Mouse (Mus musculus): ENCODE data around the gene Krtap12-1. TPM values are rescaled to one million over a fixed set of nuclear protein-coding genes. Genes with fewer than 3 reads are reported as not detected.
"Not testable (repeated sequence)": the region's sequence is repeated elsewhere in the genome, so short reads cannot be mapped to it uniquely, and the experiment has no call there.

Krtap12-1 gene
- polyA plus RNA-seq, 1 experiment from 2014 or later = not detected

DNA sequence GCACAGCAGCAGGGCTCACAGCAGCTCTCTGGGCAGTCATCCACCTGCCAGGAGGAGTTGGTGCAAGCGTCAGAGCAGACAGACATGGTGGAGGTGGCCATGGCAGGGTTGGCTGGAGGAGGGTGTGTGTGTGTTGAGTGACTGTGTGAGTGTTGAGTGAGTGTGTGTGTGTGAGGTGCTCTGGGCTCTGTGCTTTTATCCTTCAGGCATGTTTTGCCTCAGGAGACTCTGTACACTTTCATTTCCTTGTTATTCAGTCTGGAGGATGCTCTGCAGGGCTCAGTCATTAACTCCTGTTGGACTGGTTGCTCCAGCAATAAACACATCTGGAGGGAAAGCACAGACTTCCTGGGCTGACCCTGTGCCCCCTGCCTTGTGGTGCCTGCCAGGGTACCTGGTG, 30.9 kb downstream of the Krtap12-1 start, which contains the start of gene Gm9736:
Gene Gm9736, minus strand, starts transcription at position 101 of the 400 bp plus-strand sequence.
- not testable (repeated sequence) for H3K36me3 ChIP-seq; H3K4me3 ChIP-seq (replicated peaks); H3K27me3 ChIP-seq; ATAC-seq (replicated peaks; ENCODE audit: low FRiP score); H3K4me1 ChIP-seq; H3K27ac ChIP-seq; H3K4me2 ChIP-seq; H3K9me3 ChIP-seq (replicated peaks); H3K9ac ChIP-seq
- WGBS = 70% methylated on average over 1 of the region's 1 CpGs

DNA sequence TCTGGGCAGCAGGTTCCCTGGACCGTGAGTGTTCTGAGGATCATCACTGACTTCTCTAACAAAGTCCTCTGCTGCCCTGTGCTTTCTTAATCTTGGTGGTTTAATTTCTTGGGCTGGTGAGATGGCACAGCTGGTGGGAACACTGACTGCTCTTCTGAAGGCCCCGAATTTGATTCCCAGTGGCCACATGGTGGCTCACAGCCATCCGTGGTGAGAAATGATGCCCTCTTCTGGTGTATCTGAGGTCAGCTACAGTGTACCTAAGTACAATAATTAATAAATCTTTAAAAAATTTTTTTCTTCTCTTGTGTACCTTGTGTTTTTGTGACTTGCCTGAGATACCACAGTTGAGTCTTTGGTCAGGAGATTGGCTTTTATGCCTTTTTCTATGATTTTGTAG, 31.9 kb downstream of the Krtap12-1 start:
- H3K27me3 ChIP-seq; H3K4me1 ChIP-seq; H3K36me3 ChIP-seq; ATAC-seq (replicated peaks; ENCODE audit: low FRiP score); H3K4me3 ChIP-seq (replicated peaks); H3K4me2 ChIP-seq; H3K27ac ChIP-seq; H3K9me3 ChIP-seq (replicated peaks); H3K9ac ChIP-seq: not testable (repeated sequence)
- 63% methylated on average over 3 of the region's 3 CpGs for WGBS

DNA sequence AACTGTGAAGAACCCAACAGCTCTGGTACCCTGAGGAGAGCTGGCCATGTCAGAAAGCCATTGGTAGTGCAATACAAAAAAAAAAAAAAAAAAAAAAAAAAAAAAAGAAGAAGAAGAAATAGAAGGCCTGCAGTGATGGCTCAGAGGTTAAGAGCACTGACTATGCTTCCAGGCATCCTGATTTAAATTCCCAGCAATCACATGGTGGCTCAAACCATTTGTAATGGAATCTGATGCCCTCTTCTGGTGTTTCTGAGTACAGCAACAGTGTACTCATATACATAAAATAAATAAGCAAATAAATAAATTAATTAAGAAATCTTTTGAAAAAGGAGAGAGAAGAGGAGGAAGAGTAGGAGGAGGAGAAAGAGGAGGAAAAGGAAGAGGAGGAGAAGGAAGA, 33.0 kb downstream of the Krtap12-1 start:
- H3K36me3 ChIP-seq = no peaks in the 10 kb centered on the region
- no peaks in the 10 kb centered on the region for H3K27me3 ChIP-seq
- H3K4me3 ChIP-seq (replicated peaks) = no peak overlapping the region
- no peaks in the 10 kb centered on the region for H3K4me1 ChIP-seq
- no peak overlapping the region for H3K9ac ChIP-seq
- ATAC-seq (replicated peaks; ENCODE audit: low FRiP score) = no peak
- no peak overlapping the region for H3K27ac ChIP-seq
- no peak overlapping the region for H3K4me2 ChIP-seq
- no peaks in the 10 kb centered on the region for H3K9me3 ChIP-seq (replicated peaks)

DNA sequence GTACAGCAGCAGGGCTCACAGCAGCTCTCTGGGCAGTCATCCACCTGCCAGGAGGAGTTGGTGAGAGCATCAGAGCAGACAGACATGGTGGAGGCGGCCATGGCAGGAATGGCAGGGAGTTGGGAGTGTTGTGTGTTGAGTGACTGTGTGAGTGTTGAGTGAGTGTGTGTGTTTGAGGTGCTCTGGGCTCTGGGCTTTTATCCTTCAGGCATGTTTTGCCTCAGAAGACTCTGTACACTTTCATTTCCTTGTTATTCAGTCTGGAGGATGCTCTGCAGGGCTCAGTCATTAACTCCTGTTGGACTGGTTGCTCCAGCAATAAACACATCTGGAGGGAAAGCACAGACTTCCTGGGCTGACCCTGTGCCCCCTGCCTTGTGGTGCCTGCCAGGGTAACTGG, 39.2 kb downstream of the Krtap12-1 start, which contains the start of gene Gm3233:
Gene Gm3233, minus strand, starts transcription at position 101 of the 400 bp plus-strand sequence.
- not testable (repeated sequence) for H3K36me3 ChIP-seq; H3K27me3 ChIP-seq; H3K9ac ChIP-seq; H3K4me3 ChIP-seq (replicated peaks); H3K9me3 ChIP-seq (replicated peaks); ATAC-seq (replicated peaks; ENCODE audit: low FRiP score); H3K27ac ChIP-seq; H3K4me2 ChIP-seq; H3K4me1 ChIP-seq
- 69% methylated on average over 1 of the region's 1 CpGs for WGBS

DNA sequence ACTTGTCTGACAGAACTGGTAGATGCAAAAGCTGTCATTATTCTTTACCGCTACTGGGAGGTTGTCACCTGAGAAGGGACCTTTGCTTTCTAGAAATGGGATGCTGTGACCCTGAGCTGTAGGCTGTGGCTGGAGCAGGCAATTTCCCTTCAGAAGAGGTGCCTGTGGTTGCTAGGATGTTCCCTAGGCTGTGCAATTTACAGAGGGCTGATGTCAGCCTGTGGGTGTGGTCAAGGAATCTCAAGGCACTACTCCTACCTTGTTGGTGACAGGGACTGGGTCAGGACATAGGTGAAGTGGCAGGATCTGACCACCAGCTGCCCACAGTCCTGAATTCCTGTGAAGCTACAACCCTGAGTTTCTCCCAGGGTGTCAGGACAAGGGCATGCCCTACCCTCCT, 49.3 kb downstream of the Krtap12-1 start:
- no peak for ATAC-seq (replicated peaks; ENCODE audit: low FRiP score)
- no peaks in the 10 kb centered on the region for H3K27me3 ChIP-seq
- no peak overlapping the region for H3K9ac ChIP-seq
- no peaks in the 10 kb centered on the region for H3K4me1 ChIP-seq
- H3K36me3 ChIP-seq = no peaks in the 10 kb centered on the region
- 60% methylated on average over 1 of the region's 1 CpGs for WGBS
- H3K4me2 ChIP-seq = no peak overlapping the region
- no peak overlapping the region for H3K4me3 ChIP-seq (replicated peaks)
- no peaks in the 10 kb centered on the region for H3K9me3 ChIP-seq (replicated peaks)
- H3K27ac ChIP-seq = no peak overlapping the region

Other genes with a start within 250 kb of the Krtap12-1 start
- gene Fam207a, start 204.8 kb upstream of the Krtap12-1 start, polyA plus RNA-seq (2015; fragmentation: Nextera tagmentation; extraction: Ambion mirVana) = 34.3 and 37.2 TPM in 2 replicates
- gene Itgb2, start 190.3 kb upstream of the Krtap12-1 start, polyA plus RNA-seq (2015; fragmentation: Nextera tagmentation; extraction: Ambion mirVana) = 2.1 and 2.3 TPM in 2 replicates
- 149 and 152 TPM in 2 replicates for gene Pttg1ip, start 138.9 kb upstream of the Krtap12-1 start, polyA plus RNA-seq (2015; fragmentation: Nextera tagmentation; extraction: Ambion mirVana)
- gene Sumo3, start 114.5 kb upstream of the Krtap12-1 start, polyA plus RNA-seq (2015; fragmentation: Nextera tagmentation; extraction: Ambion mirVana) = 332 TPM in 2 replicates
- gene Gm49325, start 114.4 kb upstream of the Krtap12-1 start, polyA plus RNA-seq (2015; fragmentation: Nextera tagmentation; extraction: Ambion mirVana) = 3.6 and 6.3 TPM in 2 replicates
- 71.9 and 72.0 TPM in 2 replicates for gene Ube2g2, start 98.3 kb upstream of the Krtap12-1 start, polyA plus RNA-seq (2015; fragmentation: Nextera tagmentation; extraction: Ambion mirVana)
- 0.50 and 0.90 TPM in 2 replicates for gene Tspear, start 34.0 kb upstream of the Krtap12-1 start, polyA plus RNA-seq (2015; fragmentation: Nextera tagmentation; extraction: Ambion mirVana)
- not detected in 2 replicates for gene Gm19402, start 29.8 kb upstream of the Krtap12-1 start, polyA plus RNA-seq (2015; fragmentation: Nextera tagmentation; extraction: Ambion mirVana)
- gene Gm9508, start 23.4 kb upstream of the Krtap12-1 start, polyA plus RNA-seq (2015; fragmentation: Nextera tagmentation; extraction: Ambion mirVana) = not detected in 2 replicates
- gene Gm10272, start 14.0 kb upstream of the Krtap12-1 start, polyA plus RNA-seq (2015; fragmentation: Nextera tagmentation; extraction: Ambion mirVana) = not detected in 2 replicates
- not detected in 2 replicates for gene Gm10024, start 9.1 kb upstream of the Krtap12-1 start, polyA plus RNA-seq (2015; fragmentation: Nextera tagmentation; extraction: Ambion mirVana)
- gene Gm10142, start 4.8 kb upstream of the Krtap12-1 start, polyA plus RNA-seq (2015; fragmentation: Nextera tagmentation; extraction: Ambion mirVana) = not detected in 2 replicates
- not detected in 2 replicates for gene Gm10100, start 5.9 kb downstream of the Krtap12-1 start, polyA plus RNA-seq (2015; fragmentation: Nextera tagmentation; extraction: Ambion mirVana)
- not detected in 2 replicates for gene Gm18596, start 22.0 kb downstream of the Krtap12-1 start, polyA plus RNA-seq (2015; fragmentation: Nextera tagmentation; extraction: Ambion mirVana)
- gene Gm9736, start 30.8 kb downstream of the Krtap12-1 start, polyA plus RNA-seq (2015; fragmentation: Nextera tagmentation; extraction: Ambion mirVana) = not detected in 2 replicates
- not detected in 2 replicates for gene Gm3233, start 39.1 kb downstream of the Krtap12-1 start, polyA plus RNA-seq (2015; fragmentation: Nextera tagmentation; extraction: Ambion mirVana)
- not detected in 2 replicates for gene Gm3238, start 50.7 kb downstream of the Krtap12-1 start, polyA plus RNA-seq (2015; fragmentation: Nextera tagmentation; extraction: Ambion mirVana)
- gene Gm7138, start 56.3 kb downstream of the Krtap12-1 start, polyA plus RNA-seq (2015; fragmentation: Nextera tagmentation; extraction: Ambion mirVana) = not detected in 2 replicates
- gene Gm3250, start 61.9 kb downstream of the Krtap12-1 start, polyA plus RNA-seq (2015; fragmentation: Nextera tagmentation; extraction: Ambion mirVana) = not detected in 2 replicates
- gene Gm7137, start 67.6 kb downstream of the Krtap12-1 start, polyA plus RNA-seq (2015; fragmentation: Nextera tagmentation; extraction: Ambion mirVana) = not detected in 2 replicates
- gene Gm9639, start 74.5 kb downstream of the Krtap12-1 start, polyA plus RNA-seq (2015; fragmentation: Nextera tagmentation; extraction: Ambion mirVana) = not detected in 2 replicates
- gene Gm19668, start 78.5 kb downstream of the Krtap12-1 start, polyA plus RNA-seq (2015; fragmentation: Nextera tagmentation; extraction: Ambion mirVana) = not detected in 2 replicates
- not detected in 2 replicates for gene Gm9507, start 91.2 kb downstream of the Krtap12-1 start, polyA plus RNA-seq (2015; fragmentation: Nextera tagmentation; extraction: Ambion mirVana)
- not detected in 2 replicates for gene Gm2696, start 94.1 kb downstream of the Krtap12-1 start, polyA plus RNA-seq (2015; fragmentation: Nextera tagmentation; extraction: Ambion mirVana)
- gene Krtap10-4, start 106.5 kb downstream of the Krtap12-1 start, polyA plus RNA-seq (2015; fragmentation: Nextera tagmentation; extraction: Ambion mirVana) = not detected in 2 replicates
- not detected in 2 replicates for gene Krtap10-10, start 115.3 kb downstream of the Krtap12-1 start, polyA plus RNA-seq (2015; fragmentation: Nextera tagmentation; extraction: Ambion mirVana)
- not detected in 2 replicates for gene Gm36176, start 126.2 kb downstream of the Krtap12-1 start, polyA plus RNA-seq (2015; fragmentation: Nextera tagmentation; extraction: Ambion mirVana)
- gene Gm10318, start 132.3 kb downstream of the Krtap12-1 start, polyA plus RNA-seq (2015; fragmentation: Nextera tagmentation; extraction: Ambion mirVana) = not detected in 2 replicates
- gene Gm3285, start 141.4 kb downstream of the Krtap12-1 start, polyA plus RNA-seq (2015; fragmentation: Nextera tagmentation; extraction: Ambion mirVana) = not detected in 2 replicates
- gene Lrrc3, start 181.9 kb downstream of the Krtap12-1 start, polyA plus RNA-seq (2015; fragmentation: Nextera tagmentation; extraction: Ambion mirVana) = 3.8 and 4.8 TPM in 2 replicates
- gene Trpm2, start 250.0 kb downstream of the Krtap12-1 start, polyA plus RNA-seq (2015; fragmentation: Nextera tagmentation; extraction: Ambion mirVana) = 0.32 and 0.97 TPM in 2 replicates